Mouse (Mus musculus) layer of hippocampus, adult 18-20 months (tissue): ENCODE measurements around the gene Fxyd5. TPM values are rescaled to one million over a fixed set of nuclear protein-coding genes. Genes with fewer than 3 reads are reported as not detected.

Experiments
- DNase-seq, 2 experiments: peaks; one replicate each; pipeline ENCODE4 v3.0.0; 2022; ENCODE audit warnings: low spot score in 2 of 2
- total RNA-seq, 2 experiments: library from RNA; stranded (reverse); gene quantifications; 2 replicates each; pipeline ENCODE4 v1.2.3; 2021

The Fxyd5 gene
- total RNA-seq, 2 experiments from 2014 or later, result 16.8 to 21.5 TPM

GRCm38 (mm10) chr7:31041662-31042315 lies 492 bp downstream of the Fxyd5 start:
- no peak for DNase-seq

- no peak for DNase-seq
Measured at GRCm38 (mm10) chr7:31041023-31041407, 1.3 kb downstream of the Fxyd5 start.

DNA sequence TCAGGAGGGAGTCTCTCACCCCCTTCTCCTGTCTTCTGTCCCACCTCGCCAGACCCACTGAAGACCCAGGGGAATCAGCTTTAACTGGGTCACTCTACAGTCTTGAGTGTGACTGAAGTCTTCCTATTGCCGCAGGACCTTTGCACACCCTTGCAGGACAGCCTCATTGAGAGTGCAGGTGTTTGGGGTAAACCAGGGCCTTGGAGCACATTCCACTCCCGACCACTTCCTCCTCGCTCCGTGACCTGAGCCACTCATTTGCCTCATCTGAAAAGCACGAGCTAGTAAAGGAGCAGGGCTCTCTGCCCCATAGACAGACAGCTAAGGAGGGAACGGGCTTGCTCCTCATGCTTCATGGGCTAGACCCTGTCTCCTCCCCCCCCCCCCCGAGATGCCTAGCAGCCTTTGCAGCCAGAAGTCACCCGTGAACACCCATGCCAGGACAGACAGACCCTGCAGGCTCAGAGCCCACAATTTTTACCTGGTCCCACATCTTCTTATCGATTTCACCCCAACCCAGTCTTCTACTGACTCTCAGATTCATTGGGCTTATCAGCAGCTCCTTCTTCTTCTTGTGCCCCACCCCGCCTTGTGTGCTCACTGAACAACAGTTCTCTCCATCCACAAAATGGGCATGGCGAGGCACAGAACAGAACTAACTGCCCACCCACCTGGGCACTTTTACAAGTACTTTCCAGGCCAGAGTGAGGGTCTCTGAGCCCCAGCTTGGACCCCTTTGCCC lies 1.8 kb downstream of the Fxyd5 start:
- no peak for DNase-seq

GRCm38 (mm10) chr7:31039011-31039410 lies 3.3 kb downstream of the Fxyd5 start:
- DNase-seq, result no peak

DNA sequence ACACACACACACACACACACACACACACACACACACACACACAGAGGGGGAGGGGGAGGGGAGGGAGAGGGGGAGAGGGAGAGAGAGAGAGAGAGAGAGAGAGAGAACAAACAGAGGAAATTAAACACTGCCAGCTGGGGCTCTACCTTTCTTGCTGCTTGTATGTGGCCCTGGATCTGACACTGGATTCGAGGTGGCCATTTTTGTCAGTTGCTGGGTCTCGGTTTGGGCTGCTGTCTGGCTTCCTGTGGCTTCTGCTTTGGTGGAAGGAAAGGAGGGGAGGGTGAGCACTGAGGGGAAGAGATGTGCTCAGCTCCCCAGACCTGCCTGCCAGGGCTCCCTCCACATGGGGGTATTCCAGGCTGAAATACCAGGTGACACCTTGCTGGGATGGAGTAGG lies 4.6 kb downstream of the Fxyd5 start:
- DNase-seq, result no peak

- DNase-seq, result no peak
Measured at GRCm38 (mm10) chr7:31036917-31037316, 5.4 kb downstream of the Fxyd5 start.

DNA sequence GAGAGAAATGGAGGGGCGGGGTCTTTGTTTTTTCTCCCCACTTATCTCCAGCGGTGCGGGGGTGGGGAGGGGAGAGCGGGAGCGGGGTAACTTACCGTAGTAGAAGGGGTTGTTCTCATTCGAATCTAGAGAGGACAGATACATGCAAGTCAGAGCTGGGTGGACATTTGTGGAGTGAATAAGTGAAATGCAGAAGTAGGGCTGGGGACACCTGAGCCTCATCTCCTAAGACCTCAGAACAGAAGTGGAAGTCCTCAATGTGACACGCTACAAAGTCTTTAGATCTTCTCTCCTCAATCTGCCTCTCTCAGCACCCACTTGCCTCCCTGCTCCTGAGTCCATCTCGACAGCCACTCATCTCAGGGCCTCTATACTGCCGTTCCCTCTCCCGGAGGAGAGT lies 7.0 kb downstream of the Fxyd5 start:
- no peak for DNase-seq

DNA sequence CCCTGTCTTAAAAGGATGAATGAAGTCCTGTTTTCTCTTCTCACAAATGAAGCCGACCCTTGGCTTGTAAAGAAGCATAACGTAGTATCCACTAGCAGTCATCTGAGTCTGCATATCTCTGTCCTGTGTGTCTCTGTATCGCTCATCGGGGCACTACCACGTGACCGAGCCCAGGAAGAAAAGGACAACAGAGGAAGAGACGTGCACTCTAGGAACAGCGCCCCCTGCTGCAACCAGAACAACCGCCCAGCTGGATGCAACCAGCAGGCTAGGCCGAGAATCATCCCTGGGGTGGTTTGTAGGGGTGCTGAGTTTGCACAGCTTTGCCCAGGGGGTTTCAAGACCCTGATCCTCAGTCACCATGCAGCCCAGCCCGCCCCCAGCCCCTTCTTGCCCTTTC lies 7.5 kb downstream of the Fxyd5 start:
- DNase-seq, result no peak

GRCm38 (mm10) chr7:31033409-31034165 lies 8.7 kb downstream of the Fxyd5 start:
- DNase-seq, result no peak

- DNase-seq, result no peak
Measured at GRCm38 (mm10) chr7:31031731-31032130, 10.6 kb downstream of the Fxyd5 start.

GRCm38 (mm10) chr7:31030717-31031116 lies 11.6 kb downstream of the Fxyd5 start:
- no peak for DNase-seq

- DNase-seq, result no peak
Measured at GRCm38 (mm10) chr7:31028609-31029008, 13.7 kb downstream of the Fxyd5 start.

- DNase-seq, result peak; percentile 21 to 37
Measured at GRCm38 (mm10) chr7:31017104-31017901, 25.0 kb downstream of the Fxyd5 start.

GRCm38 (mm10) chr7:31012971-31013370 lies 29.3 kb downstream of the Fxyd5 start:
- no peak for DNase-seq

DNA sequence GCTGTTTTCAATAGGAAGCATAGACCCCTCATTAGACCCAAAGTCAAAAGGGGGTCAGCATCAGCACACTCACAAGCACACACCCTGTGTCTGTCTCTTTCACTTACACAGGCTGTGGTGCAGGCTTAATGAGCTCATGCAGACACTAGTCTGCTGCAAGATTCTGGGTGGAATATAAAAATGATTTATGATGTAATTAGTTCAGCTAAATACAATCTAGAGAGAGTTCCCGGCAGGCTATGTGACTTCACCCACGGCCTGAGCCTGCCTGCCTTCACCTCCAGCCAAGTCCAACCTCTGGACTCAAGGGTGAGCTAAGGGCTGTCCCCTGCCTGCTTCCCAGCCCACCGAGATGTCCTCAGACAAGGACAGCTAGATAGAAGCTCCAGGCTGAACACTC lies 33.4 kb downstream of the Fxyd5 start:
- DNase-seq, result no peak

GRCm38 (mm10) chr7:31008175-31008574 lies 34.1 kb downstream of the Fxyd5 start:
- no peak for DNase-seq

DNA sequence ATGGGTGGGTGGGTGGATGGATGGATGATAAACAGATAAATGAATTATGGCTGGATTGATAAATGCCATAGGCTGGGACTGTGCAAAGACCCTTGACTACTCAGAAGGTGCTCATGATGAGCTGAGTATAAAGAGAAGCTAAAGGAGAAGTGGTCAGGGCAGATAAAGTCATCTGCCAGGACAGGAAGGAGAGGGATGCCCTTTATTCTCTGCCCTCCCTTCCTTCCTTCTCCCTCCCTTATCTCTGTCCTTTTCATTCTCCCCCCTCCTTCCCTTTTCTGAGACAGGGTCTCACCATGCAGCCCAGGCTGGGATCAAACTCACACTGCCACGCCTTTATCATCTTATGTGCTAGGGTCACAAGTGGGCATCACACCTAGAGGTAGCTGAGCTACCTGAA lies 34.5 kb downstream of the Fxyd5 start:
- DNase-seq, result no peak

GRCm38 (mm10) chr7:31002650-31003049 lies 39.6 kb downstream of the Fxyd5 start:
- DNase-seq, result no peak

DNA sequence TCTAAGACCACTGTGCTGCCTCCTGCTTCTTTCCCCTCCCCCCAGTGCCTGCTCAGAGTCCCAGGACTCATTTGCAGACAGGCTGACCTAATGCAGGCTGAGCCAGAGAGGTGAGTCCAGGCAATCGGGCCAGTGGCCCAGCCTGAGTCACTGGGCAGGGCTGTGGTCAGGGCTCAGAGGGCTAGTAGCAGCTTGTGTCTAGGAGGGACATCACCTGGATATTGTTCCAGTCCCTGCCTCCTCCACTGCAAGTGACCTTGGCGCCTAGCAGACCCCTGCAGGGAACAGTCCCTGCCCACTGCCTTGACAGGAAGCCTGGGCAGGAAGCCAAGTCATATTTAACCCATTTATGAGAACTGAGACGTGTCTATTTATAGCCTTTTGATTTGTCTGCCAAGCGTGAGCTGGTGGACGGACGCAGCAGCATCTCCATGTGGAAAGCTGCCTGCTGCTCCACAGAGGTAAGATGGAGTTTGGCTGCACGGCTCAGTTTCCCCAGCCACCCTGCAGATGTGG lies 41.7 kb downstream of the Fxyd5 start:
- DNase-seq, result no peak

GRCm38 (mm10) chr7:30996491-30996890 lies 45.8 kb downstream of the Fxyd5 start:
- no peak for DNase-seq

- no peak for DNase-seq
Measured at GRCm38 (mm10) chr7:30993986-30994385, 48.3 kb downstream of the Fxyd5 start.
